Mouse (Mus musculus) CH12.LX (cell line): ENCODE measurements at regions not wholly inside any gene's neighbourhood (a gene's known extent, or its start where the extent isn't known, plus 50 kb on each side); places are given as distances from the start of the nearest gene placed in this dataset.

Experiments used
- GABPA ChIP-seq: IDR thresholded peaks from 2 replicates; pipeline ENCODE4 v1.6.1; 2012; ENCODE audit warnings: low read depth, low read length, improper control_type of control experiment, inconsistent platforms; ENCODE audit not compliant: insufficient replicate concordance
- USF1 ChIP-seq: IDR thresholded peaks from 2 replicates; pipeline ENCODE4 v1.6.1; 2014; ENCODE audit warnings: low read depth, mild to moderate bottlenecking, inconsistent platforms, low read length, improper control_type of control experiment

GRCm38 (mm10) chr16:31564926-31565325 is 98.3 kb upstream of the Dlg1 start:
- TF ChIP-seq USF1 (no peak), GABPA (no peak)
